Mouse (Mus musculus): Measurements from ENCODE around the gene Sfmbt2. TPM values are rescaled to one million over a fixed set of nuclear protein-coding genes. Genes with fewer than 3 reads are reported as not detected.

Gene Sfmbt2
- polyA plus RNA-seq (2014; fragmentation: Illumina TruSeq; extraction: RNeasy Lipid Tissue Mini Kit (QIAGEN cat#74804); ENCODE audit: low read depth, low replicate concordance) = 0.08 TPM

DNA sequence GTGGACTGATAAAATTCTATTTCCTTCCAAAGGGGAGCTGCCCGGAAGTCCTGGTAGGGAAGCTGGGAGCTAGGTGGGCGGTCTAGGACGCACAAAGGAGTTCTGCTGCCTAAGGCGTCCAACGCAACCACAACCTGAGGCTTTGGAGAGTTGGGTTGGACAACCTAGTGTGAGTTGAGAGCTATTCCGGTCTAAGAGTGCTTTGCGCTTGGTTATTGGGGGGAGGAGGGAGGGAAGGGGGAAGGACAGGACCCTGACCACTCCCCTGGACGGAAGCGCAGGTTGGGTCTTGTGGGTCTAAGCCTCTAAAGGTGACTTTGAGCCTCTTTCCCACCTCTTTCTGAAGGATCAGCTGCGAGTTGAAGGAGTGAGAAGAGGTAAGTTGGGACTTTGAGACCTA, at the start of gene Sfmbt2:
Sfmbt2 (plus strand) TSS at position 335 of the 400 bp plus-strand sequence.

Other genes starting within 250 kb of the Sfmbt2 start
- 1.3 TPM for gene Itih2, start 239.1 kb upstream of the Sfmbt2 start, polyA plus RNA-seq (2014; fragmentation: Illumina TruSeq; extraction: RNeasy Lipid Tissue Mini Kit (QIAGEN cat#74804); ENCODE audit: low read depth, low replicate concordance)
- gene Itih5, start 216.9 kb upstream of the Sfmbt2 start, polyA plus RNA-seq (2014; fragmentation: Illumina TruSeq; extraction: RNeasy Lipid Tissue Mini Kit (QIAGEN cat#74804); ENCODE audit: low read depth, low replicate concordance) = 3.5 TPM